Mouse (Mus musculus): ENCODE data around the gene Mep1a.
"Not testable (repeated sequence)": the region's sequence is repeated elsewhere in the genome, so short reads cannot be mapped to it uniquely, and the experiment has no call there.

Mep1a gene

GRCm38 (mm10) chr17:43502592-43502991 lies at the start of gene Mep1a:
Gene Mep1a (minus strand): TSS chr17:43502812.
- DNase-seq: no peak

GRCm38 (mm10) chr17:43551122-43551630 lies 48.6 kb upstream of the Mep1a start:
- DNase-seq: no peak

GRCm38 (mm10) chr17:43544040-43544439 lies 41.4 kb upstream of the Mep1a start:
- no peak for DNase-seq

- DNase-seq: no peak
Measured at GRCm38 (mm10) chr17:43543539-43543938, 40.9 kb upstream of the Mep1a start, which contains the start of gene Ankrd66. Gene Ankrd66 (minus strand): TSS chr17:43543639.

GRCm38 (mm10) chr17:43538767-43539166 lies 36.2 kb upstream of the Mep1a start:
- DNase-seq: no peak

- DNase-seq: not testable (repeated sequence)
Measured at GRCm38 (mm10) chr17:43536841-43537240, 34.2 kb upstream of the Mep1a start.

- peak; percentile 80 for DNase-seq
Measured at GRCm38 (mm10) chr17:43534362-43535222, 32.0 kb upstream of the Mep1a start.

- DNase-seq: no peak
Measured at GRCm38 (mm10) chr17:43531192-43531591, 28.6 kb upstream of the Mep1a start.

- DNase-seq: no peak
Measured at GRCm38 (mm10) chr17:43530507-43530906, 27.9 kb upstream of the Mep1a start.

GRCm38 (mm10) chr17:43520166-43520565 lies 17.6 kb upstream of the Mep1a start:
- no peak for DNase-seq

- DNase-seq: peak; percentile 76
Measured at GRCm38 (mm10) chr17:43518644-43519409, 16.2 kb upstream of the Mep1a start.

GRCm38 (mm10) chr17:43510782-43511181 lies 8.2 kb upstream of the Mep1a start:
- no peak for DNase-seq

- no peak for DNase-seq
Measured at GRCm38 (mm10) chr17:43504594-43504934, 2.0 kb upstream of the Mep1a start.

- DNase-seq: no peak
Measured at GRCm38 (mm10) chr17:43503861-43504593, 1.4 kb upstream of the Mep1a start.

GRCm38 (mm10) chr17:43501631-43502030 lies 981 bp downstream of the Mep1a start:
- no peak for DNase-seq

- DNase-seq: no peak
Measured at GRCm38 (mm10) chr17:43501223-43501622, 1.4 kb downstream of the Mep1a start.

GRCm38 (mm10) chr17:43500513-43500912 lies 2.1 kb downstream of the Mep1a start:
- no peak for DNase-seq

- DNase-seq: no peak
Measured at GRCm38 (mm10) chr17:43497521-43497920, 5.1 kb downstream of the Mep1a start.

GRCm38 (mm10) chr17:43495502-43495901 lies 7.1 kb downstream of the Mep1a start:
- DNase-seq: no peak

- not testable (repeated sequence) for DNase-seq
Measured at GRCm38 (mm10) chr17:43490371-43490770, 12.2 kb downstream of the Mep1a start.

- no peak for DNase-seq
Measured at GRCm38 (mm10) chr17:43488439-43489151, 14.0 kb downstream of the Mep1a start.

- no peak for DNase-seq
Measured at GRCm38 (mm10) chr17:43485982-43486381, 16.6 kb downstream of the Mep1a start.
